Mouse (Mus musculus) layer of hippocampus, postnatal 14 days (tissue): Measurements from ENCODE around the gene Gm572. TPM values are rescaled to one million over a fixed set of nuclear protein-coding genes. Genes with fewer than 3 reads are reported as not detected.
A peak's percentile ranks its signal among the peaks of the same experiment; 100 is the strongest.

Source experiments
- DNase-seq, 2 experiments: peaks; one replicate each; pipeline ENCODE4 v3.0.0; 2021 to 2022; ENCODE audit warnings: low spot score in 2 of 2, mixed read lengths in 1 of 2
- total RNA-seq, 2 experiments: library from RNA; stranded (reverse); gene quantifications; 2 replicates each; pipeline ENCODE4 v1.2.3; 2021

The Gm572 gene
- total RNA-seq, 2 experiments from 2014 or later: not detected

DNA sequence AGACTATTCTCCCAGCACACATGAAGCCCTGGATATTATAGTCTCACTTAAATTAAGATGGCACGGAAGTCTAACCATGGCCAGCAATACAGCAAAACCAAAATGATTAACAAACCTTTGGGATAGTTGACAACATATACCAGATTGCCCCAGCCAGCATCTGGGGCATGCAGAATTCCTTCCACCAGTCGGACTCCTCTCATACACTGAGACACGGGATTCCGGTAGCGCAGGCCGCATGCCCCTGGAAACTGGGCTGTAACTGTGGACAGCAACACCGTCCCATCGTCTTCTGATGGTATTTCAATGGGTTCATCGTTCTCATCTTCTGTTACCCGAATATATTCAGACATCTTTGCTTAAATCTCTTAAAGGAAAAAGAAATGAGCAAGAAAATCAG, 18.1 kb upstream of the Gm572 start:
- no peak for DNase-seq

DNA sequence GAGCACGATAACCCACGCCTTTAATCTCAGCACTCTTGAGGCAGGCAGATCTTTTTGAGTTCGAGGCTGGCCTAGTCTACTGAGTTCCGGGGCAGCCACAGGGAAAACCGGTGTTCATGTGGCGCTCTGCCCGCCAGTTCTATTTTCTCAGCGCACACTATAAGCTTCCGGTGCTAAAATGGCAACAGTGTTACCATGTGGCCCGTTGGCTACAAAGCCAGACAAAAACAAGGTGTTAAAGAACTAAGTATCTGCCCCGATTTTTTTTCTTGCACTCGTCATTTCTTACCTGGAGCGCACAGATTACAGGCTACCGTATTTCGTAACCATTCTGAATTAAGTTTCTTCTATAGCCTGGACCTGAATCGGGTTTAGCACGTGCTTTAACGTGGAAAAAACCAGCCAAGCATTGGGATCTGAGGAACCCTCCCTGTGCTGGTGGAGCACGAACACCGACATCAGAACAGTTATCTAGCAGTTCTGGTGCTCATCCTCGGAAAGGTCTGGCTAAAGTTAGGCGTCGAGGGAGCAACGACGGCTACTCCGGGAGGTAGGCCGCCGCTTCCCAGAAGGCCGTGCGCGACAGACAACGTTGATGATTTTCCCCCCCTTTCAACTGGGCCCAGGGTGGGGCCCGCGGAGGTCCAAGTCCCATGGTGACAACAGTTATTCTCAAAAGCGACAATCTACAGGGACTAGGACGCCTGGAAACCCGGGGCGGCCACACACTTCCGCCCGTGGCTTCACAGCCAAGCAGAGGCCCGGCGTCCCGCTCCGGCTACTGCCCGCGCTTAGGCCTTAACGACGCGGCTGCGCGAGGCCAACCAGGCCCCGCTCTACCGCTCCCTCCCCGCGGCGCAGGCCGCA, 17.1 kb upstream of the Gm572 start:
- peak in 1 of 2 experiments; percentile 27 for DNase-seq

DNA sequence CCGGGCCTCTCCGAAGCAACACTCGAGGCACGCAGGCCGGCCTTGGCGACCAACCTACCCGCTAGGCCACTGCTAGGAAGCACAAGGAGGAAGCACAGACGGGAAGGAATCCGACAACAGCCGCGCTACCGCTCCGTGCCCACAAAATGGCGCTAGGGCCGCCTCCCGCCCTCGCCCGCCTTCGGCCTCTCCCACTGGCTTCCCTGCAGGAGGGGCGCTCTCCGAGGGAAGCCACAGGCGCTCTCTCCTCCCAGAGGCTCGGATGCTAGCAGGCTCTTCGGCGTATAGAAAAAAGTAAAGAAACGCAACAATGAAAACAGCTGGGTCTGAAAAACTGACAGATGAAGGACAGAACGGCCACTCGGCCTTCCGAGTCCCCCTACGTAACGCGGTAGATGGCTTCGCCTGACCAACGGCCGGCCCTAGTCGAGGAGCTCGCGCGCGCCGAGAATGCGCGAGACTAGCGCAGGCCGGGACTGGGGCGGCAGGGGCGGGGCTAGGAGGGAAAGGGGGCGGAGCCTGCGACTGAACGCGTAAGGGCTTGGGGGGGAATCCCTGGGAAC, 16.4 kb upstream of the Gm572 start, which contains the start of gene Tardbp:
Gene Tardbp (minus strand): TSS at position 397 of the 563 bp plus-strand sequence.
- DNase-seq: peak; percentile 95

DNA sequence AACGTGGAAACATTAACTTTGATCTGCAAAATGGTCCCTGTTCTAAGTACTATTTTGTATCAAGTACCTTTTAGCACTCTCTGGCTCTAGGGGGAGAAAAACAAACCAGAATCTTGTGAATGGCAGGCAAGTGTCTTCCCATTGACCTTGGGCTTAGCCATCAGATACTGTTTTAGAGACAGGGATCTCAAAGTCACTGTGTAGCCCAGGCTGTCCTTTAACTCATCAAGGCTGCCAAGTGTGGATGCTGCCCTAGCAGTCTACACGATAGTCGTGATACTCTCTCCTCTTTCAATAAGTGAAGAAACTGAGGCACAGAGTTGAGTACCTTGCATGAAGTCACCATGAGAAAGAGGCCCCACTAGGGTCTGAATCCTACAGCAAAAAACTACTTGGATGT, 15.9 kb upstream of the Gm572 start:
- DNase-seq: no peak

DNA sequence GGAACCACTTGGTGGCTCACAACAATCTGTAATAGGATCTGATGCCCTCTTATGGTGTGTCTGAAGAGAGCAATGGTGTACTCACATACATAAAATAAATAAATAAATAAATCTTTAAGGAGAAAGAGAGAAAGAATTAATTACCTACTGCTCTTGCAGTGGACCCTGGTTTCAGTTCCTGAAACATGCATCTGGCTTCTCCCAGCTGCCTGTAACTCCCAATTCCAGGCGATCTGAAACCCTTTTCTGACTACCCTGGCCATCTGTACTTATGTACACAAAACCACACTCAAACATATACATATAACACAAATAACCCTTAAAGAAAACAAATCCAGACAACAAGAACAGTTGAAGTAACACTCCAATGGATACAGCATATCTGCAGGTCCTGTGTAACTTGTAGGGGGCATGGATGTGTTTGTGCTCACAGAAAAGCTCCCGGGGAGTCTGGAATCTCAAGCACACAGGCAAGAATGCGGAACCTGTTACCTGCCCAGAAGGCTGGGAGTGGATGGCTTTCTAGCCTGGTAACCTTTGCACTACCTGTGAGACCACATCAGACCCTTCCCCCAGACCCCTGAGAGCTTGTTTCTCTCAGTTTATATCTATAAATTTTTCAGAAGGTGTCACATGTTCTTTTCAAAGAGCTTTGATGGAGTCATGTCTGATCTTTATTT, 11.0 kb upstream of the Gm572 start:
- no peak for DNase-seq

DNA sequence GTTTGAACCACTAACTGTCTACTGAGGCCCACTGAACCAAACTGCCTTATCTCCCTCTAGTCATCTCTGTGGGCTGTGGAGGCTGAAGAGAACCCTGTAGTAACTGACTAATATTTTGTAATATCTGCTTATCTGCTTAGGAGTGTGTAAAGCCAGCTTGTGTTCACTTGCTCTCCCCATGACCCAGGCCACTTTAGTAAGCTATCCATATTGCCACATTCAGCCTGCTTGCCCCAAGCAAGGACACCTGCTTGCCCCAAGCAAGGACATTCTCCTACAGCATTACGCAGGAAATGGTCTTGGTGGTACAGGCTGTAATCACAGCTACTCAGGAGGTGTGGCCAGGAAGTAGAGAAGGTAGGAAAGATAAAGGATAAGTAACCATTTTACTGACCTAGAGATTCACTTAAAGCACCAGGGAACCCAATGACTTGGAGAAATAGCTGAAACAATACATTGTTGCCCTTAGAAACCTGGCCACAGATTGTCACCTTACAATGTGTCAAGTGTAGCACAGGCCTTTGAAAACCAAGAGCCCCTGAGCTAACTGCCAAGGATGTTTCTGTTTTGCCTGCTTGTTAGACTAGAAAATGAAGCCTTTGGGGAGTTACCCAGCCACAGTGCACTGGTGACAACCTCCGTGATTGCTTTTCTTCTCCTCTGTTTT, 9.6 kb upstream of the Gm572 start:
- no peak for DNase-seq

DNA sequence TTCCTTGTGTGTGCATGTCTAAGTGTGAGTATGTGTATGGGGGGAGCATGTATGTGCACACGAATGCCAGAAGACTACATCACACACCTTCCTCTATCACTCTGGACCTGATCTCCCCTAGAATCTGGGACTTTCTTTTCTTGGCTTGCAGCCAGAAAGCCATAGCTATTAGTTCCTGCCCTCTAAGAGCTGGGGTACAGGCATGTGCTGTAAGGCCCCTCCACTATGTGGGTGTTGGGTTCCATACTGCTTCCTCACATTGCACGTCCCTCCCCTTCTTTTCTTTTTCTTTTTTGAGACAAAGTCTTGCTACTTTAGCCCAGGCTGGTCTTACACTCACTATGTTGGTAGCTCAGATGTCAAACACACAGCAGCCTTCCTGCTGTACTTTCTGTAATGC, 7.8 kb upstream of the Gm572 start:
- DNase-seq: no peak

DNA sequence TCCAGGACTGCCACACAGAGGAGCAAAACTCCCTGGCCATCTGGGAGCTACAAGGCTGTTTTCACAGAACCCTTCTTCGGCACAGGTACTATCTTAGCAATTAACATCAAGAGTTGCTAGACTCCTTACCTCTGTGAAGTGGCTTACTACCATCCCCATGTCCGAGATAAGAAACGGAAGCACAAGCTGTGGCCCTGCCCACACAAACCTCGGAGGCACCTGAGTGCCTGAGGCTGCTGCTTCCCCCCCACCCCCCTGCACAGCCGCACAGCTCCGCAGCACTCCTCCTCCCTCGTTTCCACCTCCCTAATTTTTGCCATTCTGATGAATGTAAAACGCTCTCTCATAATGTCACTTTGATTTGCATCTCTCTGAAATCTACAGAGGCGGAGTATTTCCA, 4.8 kb upstream of the Gm572 start:
- no peak for DNase-seq

DNA sequence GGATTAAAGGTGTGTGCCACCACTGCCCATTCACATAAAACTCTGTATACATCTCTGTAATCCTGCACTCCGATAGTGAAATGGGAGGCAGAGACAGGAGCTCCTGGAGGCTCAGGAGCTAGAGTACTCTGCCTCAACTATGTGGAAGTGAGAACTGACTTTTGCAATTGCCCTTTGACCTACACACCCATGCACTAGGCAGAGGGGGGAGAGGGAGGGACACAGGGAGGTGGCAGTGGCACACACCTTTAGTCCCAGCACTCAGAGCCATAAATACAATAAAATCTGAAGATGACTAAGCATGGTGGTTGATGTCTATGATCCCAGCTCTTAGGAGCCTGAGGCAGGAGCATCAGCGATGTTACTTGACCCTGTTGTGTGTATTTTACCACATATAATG, 3.7 kb upstream of the Gm572 start:
- no peak for DNase-seq

DNA sequence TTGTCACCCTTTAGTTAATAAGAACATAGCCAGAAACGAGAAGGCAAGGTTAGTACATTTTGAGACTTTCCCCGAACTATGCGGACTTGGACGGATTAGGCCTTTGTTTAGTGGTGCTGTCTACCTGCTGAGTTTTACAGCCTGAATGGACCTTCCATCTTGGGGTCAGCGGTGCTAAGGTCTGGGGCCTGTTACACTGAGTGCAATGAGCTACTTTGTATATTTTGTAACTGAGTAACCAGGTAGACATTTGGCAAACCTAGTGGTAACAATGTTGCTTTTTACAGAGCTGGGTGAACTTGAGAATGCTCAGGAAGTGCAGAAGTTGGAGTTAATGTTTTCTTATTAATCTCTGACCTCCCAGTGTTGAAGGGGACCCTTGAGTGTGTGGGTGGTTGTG, 2.0 kb upstream of the Gm572 start:
- DNase-seq: no peak

DNA sequence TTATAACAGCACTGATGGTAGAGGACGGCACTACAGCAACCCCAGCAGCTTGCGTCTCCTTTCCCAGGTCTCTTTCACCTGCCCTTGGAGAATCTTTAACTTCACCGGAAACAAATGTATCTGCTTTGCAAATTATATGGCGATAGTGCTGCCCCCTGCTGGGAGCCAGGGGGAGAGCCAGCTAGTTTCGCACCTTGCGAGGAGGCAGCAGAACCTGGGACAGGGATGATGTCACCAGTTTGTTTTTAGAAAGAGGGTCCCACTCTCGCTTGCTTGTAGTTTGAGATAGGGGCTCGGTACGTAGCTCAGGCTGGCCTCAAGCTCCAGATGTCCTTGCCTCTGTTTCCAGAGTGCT, 1.0 kb downstream of the Gm572 start:
- peak; percentile 36 to 40 for DNase-seq

DNA sequence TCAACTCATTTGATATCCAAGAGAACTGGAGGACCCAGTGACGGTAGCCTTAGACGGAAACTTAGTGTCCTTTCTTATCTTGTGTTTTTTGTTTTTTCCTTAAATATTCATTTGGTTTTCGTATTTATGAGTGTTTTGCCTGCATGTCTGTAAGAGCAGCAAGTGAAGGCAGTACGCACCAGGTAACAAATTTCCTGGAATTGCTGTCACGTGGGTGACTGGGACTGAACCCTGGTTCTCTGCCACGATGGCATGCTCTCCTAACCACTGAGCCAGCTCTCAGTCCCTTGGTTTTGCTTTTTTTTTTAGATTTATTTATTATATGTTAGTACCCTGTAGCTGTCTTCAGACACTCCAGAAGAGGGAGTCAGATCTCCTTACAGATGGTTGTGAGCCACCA, 1.8 kb downstream of the Gm572 start:
- no peak for DNase-seq

DNA sequence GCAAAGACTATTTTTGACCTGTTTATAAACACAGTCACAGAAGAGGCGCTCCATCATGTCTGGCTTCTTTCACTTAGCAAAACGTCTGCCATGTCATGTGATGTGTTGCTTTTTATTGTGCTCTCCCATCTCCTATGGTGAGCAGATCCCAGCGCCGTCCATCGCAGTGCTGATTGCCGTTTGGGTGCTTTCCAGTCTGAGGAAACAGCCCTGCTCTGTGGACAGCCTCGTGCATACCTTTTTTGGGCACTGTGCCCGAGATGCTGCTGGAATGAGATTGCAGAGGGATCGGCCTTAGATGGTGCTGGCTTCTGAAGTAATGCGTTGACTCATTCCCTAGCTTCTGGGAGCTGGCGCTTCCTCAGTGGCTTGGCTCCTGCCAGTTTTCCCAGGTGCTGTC, 3.5 kb downstream of the Gm572 start:
- peak in 1 of 2 experiments; percentile 11 for DNase-seq

DNA sequence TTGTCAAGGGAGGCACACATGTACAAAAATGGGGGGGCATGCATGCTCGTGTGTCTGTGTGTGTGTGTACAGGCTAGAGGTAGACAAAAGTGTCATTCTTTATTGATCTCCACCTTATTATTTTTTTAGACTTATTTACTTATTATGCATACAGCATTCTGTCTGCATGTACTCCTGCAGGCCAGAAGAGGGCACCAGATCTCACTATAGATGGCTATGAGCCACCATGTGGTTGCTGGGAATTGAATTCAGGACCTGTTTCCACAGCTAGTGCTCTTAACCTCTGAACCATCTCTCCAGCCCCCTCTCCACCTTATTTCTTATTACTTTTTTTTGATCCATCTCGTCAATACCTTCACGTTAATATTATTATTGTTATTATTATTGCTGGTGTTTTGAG, 6.2 kb downstream of the Gm572 start:
- no peak for DNase-seq

DNA sequence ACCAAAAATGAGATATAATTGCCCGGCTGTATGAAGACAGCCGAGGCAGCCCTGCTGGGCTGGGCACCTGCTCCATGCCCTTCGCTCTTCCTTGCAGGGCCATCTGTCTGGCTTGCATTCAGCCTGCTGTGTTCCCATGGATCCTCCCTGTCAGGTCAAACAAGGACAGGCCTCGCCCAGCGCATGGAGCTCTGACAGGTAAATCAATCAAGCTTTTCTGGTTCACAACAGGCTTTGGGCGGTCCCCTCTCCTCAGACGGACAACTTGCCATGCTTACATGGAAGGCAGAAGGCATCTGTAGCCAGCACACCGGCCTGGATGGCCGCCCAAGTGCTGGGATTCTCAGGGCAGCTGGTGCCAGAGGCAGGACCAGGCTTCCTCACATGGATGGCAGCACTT, 7.9 kb downstream of the Gm572 start:
- no peak for DNase-seq

DNA sequence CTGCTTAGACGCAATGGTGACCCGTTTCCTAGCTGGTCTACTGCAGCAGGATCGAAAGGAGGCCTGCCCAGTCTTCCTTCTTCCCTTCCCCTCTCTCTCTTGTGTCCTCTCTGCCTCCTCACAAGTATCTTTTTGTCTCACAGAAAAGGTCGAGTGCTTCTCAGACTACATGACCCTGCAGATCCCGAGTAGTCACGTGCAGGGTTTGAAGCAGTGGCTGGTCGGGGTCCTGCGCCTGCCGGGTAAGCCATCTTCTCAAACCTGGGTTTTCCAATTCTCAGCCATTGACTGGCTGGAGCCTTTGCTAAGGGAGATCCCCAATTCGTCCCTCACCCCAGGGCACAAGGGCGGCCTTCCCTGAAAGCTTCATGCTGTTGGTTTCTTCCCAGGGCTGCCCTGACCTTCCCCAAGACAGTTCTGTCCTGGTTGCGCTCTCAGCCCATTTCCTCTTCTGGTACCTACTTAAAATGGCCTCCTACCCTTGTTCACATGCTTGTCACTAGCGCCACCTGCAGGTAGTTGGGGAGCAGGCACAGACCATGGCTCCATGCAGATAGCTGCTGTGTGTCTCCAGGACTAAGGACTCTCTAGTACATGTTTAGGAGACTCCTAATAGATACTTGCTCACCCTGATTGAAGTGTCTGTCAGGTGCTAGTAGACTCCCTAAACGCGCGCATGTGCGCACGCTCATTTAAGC, 11.7 kb downstream of the Gm572 start:
- no peak for DNase-seq

DNA sequence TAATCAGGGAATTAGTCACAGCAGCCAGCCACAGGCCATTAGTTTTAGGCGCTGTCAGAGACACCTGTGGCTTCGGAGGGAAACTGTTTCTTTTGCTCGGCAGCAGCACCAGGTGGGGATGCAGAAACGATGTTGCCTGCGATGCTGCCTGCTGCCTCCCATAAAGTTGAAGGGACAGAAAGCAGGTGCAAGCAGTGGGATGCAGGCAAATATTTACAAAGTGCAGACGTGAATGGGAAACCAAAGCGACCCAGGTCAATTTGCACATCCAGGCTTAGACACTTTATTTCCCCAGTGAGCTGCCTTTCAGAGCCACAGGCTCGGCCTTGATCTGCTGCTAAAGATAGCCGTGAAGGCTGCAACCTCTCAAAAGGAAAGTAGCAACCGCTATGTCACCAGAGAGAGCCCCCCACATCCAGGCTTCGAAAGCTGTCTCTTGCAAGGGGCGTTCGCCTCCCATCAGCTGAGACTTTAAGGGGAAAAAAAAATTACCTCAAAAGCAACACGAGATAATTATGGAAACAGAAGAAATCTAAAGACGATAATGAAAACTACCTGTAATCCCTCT, 13.7 kb downstream of the Gm572 start:
- no peak for DNase-seq

DNA sequence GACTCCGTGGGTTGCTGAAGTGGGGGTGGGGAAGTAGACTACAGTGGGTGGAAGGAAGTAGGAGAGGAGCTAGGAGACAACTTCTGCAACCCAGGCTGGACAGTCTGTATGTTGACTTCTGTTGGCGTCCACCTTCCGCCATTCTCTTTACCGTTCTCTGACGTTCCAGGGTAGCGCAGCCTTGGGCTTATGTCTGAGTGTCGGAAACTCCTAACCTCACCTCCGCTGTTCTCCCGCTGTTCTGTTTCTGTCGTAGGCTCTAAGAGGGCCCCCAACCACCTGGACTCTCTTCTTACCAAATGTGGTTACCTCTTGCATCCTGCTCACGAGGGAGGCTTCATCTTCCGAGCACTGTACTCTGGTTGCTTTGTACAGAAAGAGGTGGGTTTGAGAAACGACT, 14.7 kb downstream of the Gm572 start:
- no peak for DNase-seq

DNA sequence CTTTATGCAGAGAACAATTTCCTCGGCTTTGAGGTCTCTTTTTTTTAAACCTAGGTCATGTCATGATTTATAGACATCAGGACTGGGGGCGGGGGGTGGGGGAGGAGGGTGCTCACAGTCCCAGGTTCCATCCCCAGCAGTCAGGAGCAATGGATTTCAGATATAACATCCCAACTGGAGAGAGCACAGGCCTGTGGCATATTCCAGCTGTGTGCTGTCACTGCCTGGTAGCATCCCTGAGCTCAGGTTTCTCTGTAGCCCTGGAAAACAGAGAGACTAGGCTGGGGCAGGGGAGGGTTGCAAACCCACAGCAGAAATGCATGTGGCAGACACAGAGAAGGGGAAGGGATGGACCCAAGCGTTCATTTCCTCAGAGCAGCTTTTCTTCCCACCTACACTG, 17.1 kb downstream of the Gm572 start:
- DNase-seq: no peak

DNA sequence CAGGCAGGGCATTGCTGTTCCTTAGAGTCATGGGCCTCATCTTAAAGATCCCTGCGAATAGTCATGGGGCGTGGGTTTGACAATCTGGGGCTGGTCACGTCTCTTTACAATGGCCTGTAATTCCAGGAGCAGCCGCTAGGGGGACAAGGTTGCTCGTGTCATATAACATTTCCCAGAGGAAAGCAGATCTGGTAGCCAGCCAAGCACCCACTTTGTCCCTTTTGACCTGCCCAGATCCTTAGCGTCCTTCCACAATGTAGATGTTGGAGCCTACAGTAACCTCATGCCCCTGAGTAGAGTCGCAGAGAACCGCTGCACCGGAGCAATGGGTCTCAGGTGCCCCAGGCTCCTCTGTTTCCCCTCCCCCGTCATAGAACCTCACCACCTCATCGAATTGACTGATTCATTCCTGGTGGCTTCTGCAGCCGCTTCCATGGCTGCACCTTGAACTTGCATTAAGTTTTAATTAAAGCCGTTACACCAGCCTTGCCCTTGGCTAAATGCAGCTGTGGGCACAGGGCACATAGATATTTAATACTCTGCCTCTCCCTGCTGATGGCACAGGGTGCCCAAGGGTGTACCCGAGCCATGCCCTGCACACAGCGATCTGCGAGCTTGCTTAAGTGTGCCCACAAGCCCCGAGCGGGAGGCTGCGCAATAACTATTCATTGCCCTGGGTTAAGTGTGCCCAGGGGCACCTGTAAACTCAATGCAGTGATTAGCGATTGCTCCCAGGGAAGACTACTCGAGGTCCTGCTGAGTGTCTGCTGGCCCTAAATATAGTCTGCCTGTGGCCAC, 19.2 kb downstream of the Gm572 start:
- DNase-seq: peak; percentile 41 to 59
